Mouse (Mus musculus) cerebellum, adult 2 months (tissue): ENCODE data around the gene Rims1.

Source experiments
- CTCF ChIP-seq: fragments of 200-500 bp; IDR thresholded peaks from 2 replicates; pipeline ENCODE4 v1.5.1; 2011; ENCODE audit warnings: low read depth, mild to moderate bottlenecking, control low read depth, low read length, moderate library complexity, borderline replicate concordance; ENCODE audit not compliant: insufficient read depth
- POLR2A ChIP-seq: fragments of 200-500 bp; IDR thresholded peaks from 2 replicates; pipeline ENCODE4 v1.6.1; 2011; ENCODE audit warnings: low read length, control low read depth, borderline replicate concordance; ENCODE audit not compliant: insufficient read depth

GRCm38 (mm10) chr1:22632551-22632950 lies 173.2 kb downstream of the Rims1 start:
- no peak for TF ChIP-seq CTCF
- TF ChIP-seq POLR2A = no peak
